Mouse (Mus musculus) midbrain, embryonic 10.5 days (tissue): ENCODE data around the gene Tmem11. TPM values are rescaled to one million over a fixed set of nuclear protein-coding genes. Genes with fewer than 3 reads are reported as not detected.
"Not testable (repeated sequence)": the region's sequence is repeated elsewhere in the genome, so short reads cannot be mapped to it uniquely, and the experiment has no call there.

Source experiments
- DNase-seq: peaks from one replicate; pipeline ENCODE4 v3.0.0-alpha.2; 2017; ENCODE audit warnings: low spot score
- H3K27ac ChIP-seq: fragments of 300-500 bp; sonication (generic); replicated peaks from 2 replicates; pipeline ENCODE4 v1.5.1; 2016; ENCODE audit warnings: mild to moderate bottlenecking
- H3K27me3 ChIP-seq: fragments of 300-500 bp; sonication (generic); 2 replicates; pipeline ENCODE4 v1.6.1; 2016; ENCODE audit warnings: low read depth, mild to moderate bottlenecking; ENCODE audit not compliant: poor library complexity, severe bottlenecking
- H3K36me3 ChIP-seq: fragments of 300-500 bp; sonication (generic); 2 replicates; pipeline ENCODE4 v1.6.1; 2016; ENCODE audit warnings: mild to moderate bottlenecking, moderate library complexity
- H3K4me1 ChIP-seq: fragments of 300-500 bp; sonication (generic); 2 replicates; pipeline ENCODE4 v1.6.1; 2016
- H3K4me3 ChIP-seq: fragments of 300-500 bp; sonication (generic); 2 replicates; pipeline ENCODE4 v1.5.1; 2016; ENCODE audit warnings: mild to moderate bottlenecking, moderate library complexity
- H3K9me3 ChIP-seq: fragments of 300-500 bp; sonication (generic); replicated peaks from 2 replicates; pipeline ENCODE4 v1.6.1; 2016; ENCODE audit warnings: mild to moderate bottlenecking
- WGBS: fragments of 180-500 bp; shearing (Covaris S2); methylation state at CpG from one replicate; pipeline ENCODE4 v1.1.7; 2016; 5-methylcytosine and 5-hydroxymethylcytosine counted together
- polyA plus RNA-seq: library from polyadenylated mRNA; unstranded; fragments of >200 nt; fragmentation: Nextera tagmentation; extraction: Ambion mirVana; gene quantifications from 2 replicates; pipeline ENCODE4 v1.2.1, GENCODE M21; 2016

Gene Tmem11
- polyA plus RNA-seq, 1 experiment from 2014 or later: 75.7 TPM

DNA sequence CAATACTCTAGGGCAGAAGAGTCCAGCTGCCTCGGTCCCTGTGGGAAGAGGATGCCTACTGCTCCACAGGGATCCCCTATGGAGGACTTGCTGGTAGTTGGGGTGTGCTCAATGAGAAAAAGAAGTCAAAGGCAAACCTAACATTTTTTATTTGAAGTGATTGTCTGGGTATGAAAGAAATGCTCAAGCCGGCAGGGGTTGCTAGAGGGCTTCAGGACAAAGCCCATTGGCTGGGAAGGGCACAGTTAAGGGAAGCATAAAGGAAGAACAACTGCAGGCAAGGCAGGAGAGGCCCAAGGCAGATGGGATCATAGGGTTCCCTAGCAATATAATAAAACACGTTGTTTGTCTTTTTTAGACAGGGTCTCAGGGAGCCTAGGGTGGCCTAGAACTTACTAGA lies 29.0 kb upstream of the Tmem11 start:
- peaks cover 17% of the 10 kb centered on the region for H3K4me1 ChIP-seq
- no peaks in the 10 kb centered on the region for H3K27me3 ChIP-seq
- no peak for DNase-seq
- H3K27ac ChIP-seq: no peak overlapping the region; the same call in 1 of the 2 replicates
- H3K9me3 ChIP-seq: no peaks in the 10 kb centered on the region
- H3K36me3 ChIP-seq: peaks cover 34% of the 10 kb centered on the region
- no peak overlapping the region for H3K4me3 ChIP-seq
- 71% methylated on average over 3 of the region's 3 CpGs for WGBS

DNA sequence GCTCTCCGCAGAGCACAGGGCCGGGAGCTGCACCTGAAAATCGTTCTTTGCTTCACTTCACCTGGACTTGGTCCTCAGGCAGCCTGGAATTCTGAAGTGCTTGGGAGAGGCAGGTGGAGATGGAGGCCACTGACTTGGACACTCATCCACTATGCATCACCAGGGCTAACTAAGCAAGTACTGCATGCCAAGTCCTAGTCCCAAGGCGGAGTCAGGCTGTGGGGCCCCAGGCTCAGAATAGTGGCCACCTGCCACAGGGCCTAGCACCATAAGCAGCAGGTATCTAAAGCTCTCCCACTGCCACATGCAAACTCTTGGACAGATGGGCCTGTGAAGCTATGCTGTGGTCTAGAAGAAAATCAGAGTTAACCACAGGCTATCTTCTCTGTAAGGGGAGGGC lies 27.4 kb upstream of the Tmem11 start:
- H3K36me3 ChIP-seq: peaks cover 34% of the 10 kb centered on the region
- 90% methylated on average over 4 of the region's 4 CpGs for WGBS
- H3K4me1 ChIP-seq: peaks cover under 1% of the 10 kb centered on the region
- no peak overlapping the region for H3K4me3 ChIP-seq
- DNase-seq: no peak
- H3K27ac ChIP-seq: no peak overlapping the region
- no peaks in the 10 kb centered on the region for H3K9me3 ChIP-seq
- H3K27me3 ChIP-seq: no peaks in the 10 kb centered on the region

DNA sequence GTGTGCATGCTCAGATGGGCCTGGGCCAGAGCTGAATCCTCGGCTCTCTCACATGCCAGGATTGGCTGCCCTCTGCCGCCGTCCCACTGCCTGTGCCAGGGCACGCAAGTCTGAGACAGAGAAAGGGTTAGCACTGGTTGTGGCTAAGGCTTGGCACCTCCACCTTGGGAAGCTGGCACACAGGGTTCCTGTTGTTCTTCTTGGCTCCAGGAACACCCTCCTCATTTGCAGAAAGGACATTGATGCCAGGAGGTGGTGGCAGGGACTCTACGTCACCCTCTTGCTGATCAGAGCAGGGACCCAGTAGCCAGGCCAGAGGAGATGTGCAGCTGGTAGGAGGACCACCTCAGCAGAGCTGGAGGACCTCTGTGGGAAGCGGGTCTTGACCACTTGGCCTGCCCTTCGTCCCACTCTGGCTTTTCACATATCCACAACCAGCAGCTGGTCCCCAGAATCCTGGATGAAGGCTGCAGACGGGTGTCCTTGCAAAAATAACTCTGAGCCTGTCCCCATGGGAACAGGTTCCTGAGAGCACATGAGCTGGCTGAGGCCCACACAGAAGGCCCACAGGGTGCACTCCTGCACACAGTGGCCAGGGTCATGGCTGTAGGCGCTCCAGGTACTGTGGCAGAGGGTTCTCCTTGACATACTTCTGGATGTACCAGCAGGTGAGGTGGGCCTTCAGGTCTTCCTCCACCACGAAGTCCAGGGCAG lies 26.5 kb upstream of the Tmem11 start:
- no peaks in the 10 kb centered on the region for H3K9me3 ChIP-seq
- no peaks in the 10 kb centered on the region for H3K27me3 ChIP-seq
- no peak for DNase-seq
- no peak overlapping the region for H3K27ac ChIP-seq
- H3K4me3 ChIP-seq: no peak overlapping the region
- H3K4me1 ChIP-seq: no peaks in the 10 kb centered on the region
- H3K36me3 ChIP-seq: peaks cover 34% of the 10 kb centered on the region
- WGBS: 88% methylated on average over 10 of the region's 10 CpGs

DNA sequence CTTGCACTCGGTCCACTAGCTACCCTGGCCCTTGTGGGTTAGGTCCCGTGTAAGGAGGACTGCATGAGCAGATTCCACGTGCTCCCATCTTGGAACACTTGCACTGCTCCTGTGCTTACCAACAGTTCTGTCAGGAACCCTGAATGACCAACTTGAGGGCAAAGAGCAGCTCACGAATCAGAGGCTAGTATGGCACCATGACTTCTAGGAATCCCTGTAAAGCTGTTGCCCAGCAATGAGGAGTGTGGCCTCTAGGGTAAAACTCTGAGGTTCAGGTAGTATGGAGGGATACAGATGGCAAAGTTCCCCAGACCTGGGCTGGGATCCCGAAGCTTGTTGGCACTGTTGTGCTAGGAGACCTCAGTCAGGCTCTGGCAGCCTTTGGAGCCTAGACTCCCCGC lies 24.6 kb upstream of the Tmem11 start:
- no peak for DNase-seq
- 88% methylated on average over 6 of the region's 6 CpGs for WGBS
- Histone ChIP-seq H3K4me1 (no peaks in the 10 kb centered on the region), H3K36me3 (peaks cover 34% of the 10 kb centered on the region), H3K9me3 (no peaks in the 10 kb centered on the region), H3K27me3 (no peaks in the 10 kb centered on the region), H3K27ac (no peak overlapping the region), H3K4me3 (no peak overlapping the region)

DNA sequence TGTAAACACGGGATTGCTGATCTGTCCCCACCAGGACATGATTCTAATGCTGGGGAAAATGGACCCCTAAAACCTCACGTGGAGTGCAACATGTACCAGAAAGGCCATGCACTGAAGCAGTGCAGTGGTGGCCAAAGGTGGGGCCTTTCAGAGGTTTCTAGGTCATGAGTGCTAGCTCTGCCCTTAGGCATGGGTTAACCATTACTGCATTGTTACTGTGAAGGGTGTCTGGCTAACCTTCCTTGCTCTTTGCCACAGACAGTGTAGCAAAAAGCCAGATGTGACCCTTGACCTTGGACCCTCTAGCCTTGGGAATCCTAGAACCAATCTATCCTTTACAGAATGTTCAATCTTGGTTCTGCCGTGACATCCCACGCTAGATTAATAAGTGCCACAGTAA lies 23.4 kb upstream of the Tmem11 start:
- no peaks in the 10 kb centered on the region for H3K27me3 ChIP-seq
- no peaks in the 10 kb centered on the region for H3K4me1 ChIP-seq
- H3K36me3 ChIP-seq: peaks cover 34% of the 10 kb centered on the region
- no peak for DNase-seq
- no peak overlapping the region for H3K27ac ChIP-seq
- 77% methylated on average over 4 of the region's 4 CpGs for WGBS
- no peaks in the 10 kb centered on the region for H3K9me3 ChIP-seq
- H3K4me3 ChIP-seq: no peak overlapping the region

DNA sequence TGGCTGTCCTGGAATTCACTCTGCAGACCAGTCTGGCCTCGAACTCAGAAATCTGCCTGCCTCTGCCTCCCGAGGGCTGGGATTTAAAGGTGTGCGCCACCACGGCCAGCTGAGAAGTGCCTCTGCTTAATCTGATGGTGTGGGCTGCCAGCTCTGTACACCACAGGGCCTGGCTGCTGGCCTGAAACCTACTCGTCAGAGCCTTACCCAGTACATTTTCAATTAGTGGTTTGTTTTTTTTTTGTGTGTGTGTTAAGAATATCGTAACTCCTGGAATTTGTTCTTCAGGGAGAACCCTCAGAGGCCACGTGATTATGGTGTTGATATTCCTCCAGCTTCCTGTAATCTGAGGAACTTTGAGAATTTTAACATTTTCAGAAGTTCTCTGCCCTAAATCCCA lies 22.9 kb upstream of the Tmem11 start:
- no peaks in the 10 kb centered on the region for H3K27me3 ChIP-seq
- no peak overlapping the region for H3K27ac ChIP-seq
- H3K4me1 ChIP-seq: no peaks in the 10 kb centered on the region
- H3K9me3 ChIP-seq: no peaks in the 10 kb centered on the region
- 87% methylated on average over 7 of the region's 7 CpGs for WGBS
- H3K36me3 ChIP-seq: peaks cover 34% of the 10 kb centered on the region
- DNase-seq: no peak
- H3K4me3 ChIP-seq: no peak overlapping the region

DNA sequence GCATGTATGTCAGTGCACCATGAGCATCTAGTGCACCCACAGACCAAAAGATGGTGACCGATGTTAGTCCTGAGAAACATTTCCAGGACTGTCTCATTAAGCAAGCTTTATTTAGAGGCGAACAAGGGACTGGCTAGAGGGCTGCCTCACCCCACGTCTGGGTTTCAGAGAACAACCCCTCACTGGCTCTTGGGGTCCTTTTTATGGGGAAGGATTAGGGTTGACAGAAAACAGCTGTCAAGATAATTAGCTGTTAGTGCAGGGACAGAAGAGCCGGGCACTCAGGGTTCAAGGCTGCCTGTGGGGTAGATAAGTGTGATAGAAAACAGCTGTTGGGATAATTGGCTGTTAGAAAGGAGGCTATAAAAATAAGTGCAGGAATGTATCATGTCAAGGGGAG lies 16.8 kb upstream of the Tmem11 start:
- no peak for DNase-seq

DNA sequence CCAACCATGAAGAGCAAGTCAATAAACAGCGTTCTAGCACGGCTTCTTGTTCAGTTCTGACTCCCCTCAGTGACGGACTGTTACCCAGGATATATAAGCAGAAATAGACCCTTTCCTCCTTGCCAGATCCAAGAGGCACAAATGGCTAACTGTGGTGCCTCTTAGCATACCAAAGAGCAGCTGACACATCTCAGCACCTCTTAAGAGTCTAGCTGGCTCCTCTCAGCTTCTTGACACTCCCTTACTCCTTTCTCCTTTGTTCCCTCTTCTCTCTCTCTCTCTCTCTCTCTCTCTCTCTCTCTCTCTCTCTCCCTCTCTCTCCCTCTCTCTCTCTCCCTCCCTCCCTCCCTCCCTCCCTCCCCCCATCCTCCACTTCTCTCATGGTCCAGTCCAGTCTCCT lies 11.7 kb upstream of the Tmem11 start:
- 56% methylated on average over 3 of the region's 3 CpGs for WGBS

More for the DNA sequence above, 16.8 kb upstream of the Tmem11 start:
- WGBS: 48% methylated on average over 4 of the region's 4 CpGs
- Histone ChIP-seq H3K9me3 (no peaks in the 10 kb centered on the region), H3K27ac (no peak overlapping the region), H3K4me1 (peaks cover 4% of the 10 kb centered on the region; the same call in 1 of the 2 replicates), H3K4me3 (no peak overlapping the region), H3K27me3 (no peaks in the 10 kb centered on the region), H3K36me3 (no peaks in the 10 kb centered on the region)

DNA sequence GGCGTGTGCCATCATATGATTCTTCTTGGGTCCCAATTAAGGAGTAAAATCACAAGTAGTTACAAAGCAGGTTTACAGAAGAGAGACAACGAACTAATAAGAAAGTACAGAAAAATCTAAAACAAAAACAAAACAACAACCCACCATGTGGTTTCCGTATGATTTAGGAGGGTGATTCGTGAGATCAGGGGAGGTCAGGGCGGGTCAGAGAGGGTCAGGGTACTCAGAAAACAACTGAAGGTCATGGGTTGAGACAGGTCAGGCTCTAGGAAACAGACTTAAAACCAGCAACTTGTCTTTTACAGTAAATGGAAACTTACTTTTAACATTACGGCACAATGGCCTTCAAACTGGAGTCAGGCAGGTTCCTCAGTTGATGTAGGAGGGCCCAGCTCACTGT lies 11.2 kb upstream of the Tmem11 start:
- H3K4me3 ChIP-seq: no peak overlapping the region
- WGBS: 71% methylated on average over 6 of the region's 6 CpGs

More for the DNA sequence above, 11.7 kb upstream of the Tmem11 start:
- Histone ChIP-seq H3K9me3 (no peaks in the 10 kb centered on the region), H3K36me3 (no peaks in the 10 kb centered on the region), H3K27me3 (no peaks in the 10 kb centered on the region), H3K27ac (no peak overlapping the region), H3K4me3 (no peak overlapping the region), H3K4me1 (peaks cover 1% of the 10 kb centered on the region; the same call in 1 of the 2 replicates)
- DNase-seq: no peak

DNA sequence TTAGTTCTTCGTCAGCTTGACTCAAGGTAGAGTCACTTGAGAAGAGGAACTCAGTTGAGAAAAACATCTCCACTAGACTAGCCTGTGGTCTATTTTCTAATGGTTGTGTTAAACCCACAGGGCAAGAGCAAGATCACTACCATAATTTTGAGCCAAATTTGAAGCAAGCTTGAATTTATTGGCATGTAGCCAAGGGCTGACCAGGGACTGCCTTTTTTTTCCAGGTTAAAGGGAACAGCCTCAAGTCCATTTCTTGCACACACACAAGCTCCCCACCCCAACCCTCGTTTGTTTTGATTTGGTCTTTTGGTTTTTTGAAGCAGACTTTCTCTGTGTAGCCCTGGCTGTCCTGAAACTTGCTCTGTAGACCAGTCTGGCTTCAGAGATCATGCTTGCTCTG lies 10.8 kb upstream of the Tmem11 start:
- no peaks in the 10 kb centered on the region for H3K9me3 ChIP-seq
- no peaks in the 10 kb centered on the region for H3K27me3 ChIP-seq
- H3K4me1 ChIP-seq: no peaks in the 10 kb centered on the region
- H3K36me3 ChIP-seq: no peaks in the 10 kb centered on the region
- H3K4me3 ChIP-seq: no peak overlapping the region
- DNase-seq: no peak
- no peak overlapping the region for H3K27ac ChIP-seq
- 82% methylated on average over 2 of the region's 2 CpGs for WGBS

More for the DNA sequence above, 11.2 kb upstream of the Tmem11 start:
- DNase-seq: no peak
- H3K27me3 ChIP-seq: no peaks in the 10 kb centered on the region
- no peaks in the 10 kb centered on the region for H3K36me3 ChIP-seq
- H3K9me3 ChIP-seq: no peaks in the 10 kb centered on the region
- no peak overlapping the region for H3K27ac ChIP-seq
- no peaks in the 10 kb centered on the region for H3K4me1 ChIP-seq

DNA sequence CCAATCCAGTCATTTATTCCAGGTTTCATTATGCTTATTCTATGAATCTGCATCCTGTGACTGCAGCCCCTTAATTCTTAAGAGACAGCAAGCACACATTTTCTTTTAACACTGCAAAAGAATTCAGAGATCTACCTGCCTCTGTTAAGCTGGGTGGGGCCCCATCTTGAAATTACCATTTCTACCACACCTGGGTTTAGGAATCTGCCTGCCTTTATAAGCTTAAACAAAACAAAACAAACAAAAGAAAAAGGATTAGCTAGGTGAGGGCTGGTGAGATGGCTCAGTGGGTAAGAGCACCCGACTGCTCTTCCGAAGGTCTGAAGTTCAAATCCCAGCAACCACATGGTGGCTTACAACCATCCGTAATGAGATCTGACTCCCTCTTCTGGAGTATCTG lies 7.9 kb upstream of the Tmem11 start:
- WGBS: 88% methylated on average over 3 of the region's 3 CpGs
- H3K36me3 ChIP-seq, H3K27me3 ChIP-seq, H3K9me3 ChIP-seq, H3K27ac ChIP-seq, H3K4me3 ChIP-seq, H3K4me1 ChIP-seq, DNase-seq: not testable (repeated sequence)

DNA sequence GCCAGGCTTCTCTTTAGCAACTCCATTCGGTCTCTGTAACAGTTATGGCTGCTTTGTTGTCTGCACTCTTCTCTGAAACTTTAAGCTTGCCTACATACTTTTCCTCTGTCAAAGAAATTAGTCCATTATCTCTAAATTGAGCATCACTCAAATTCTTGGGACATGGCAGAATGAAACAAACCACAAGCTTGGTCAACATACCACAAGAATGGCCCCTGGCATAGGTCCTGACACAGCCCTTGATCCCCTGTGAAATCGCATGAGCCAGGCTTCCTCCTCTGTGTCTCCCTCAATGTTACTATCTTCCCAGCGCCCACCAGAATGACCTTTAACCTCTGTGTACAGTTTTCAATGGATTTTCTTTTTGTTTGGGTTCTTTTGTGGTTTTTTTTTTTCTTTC lies 3.3 kb upstream of the Tmem11 start:
- Histone ChIP-seq H3K27me3 (no peaks in the 10 kb centered on the region), H3K36me3 (no peaks in the 10 kb centered on the region), H3K9me3 (no peaks in the 10 kb centered on the region), H3K4me1 (peaks cover 15% of the 10 kb centered on the region), H3K4me3 (no peak overlapping the region), H3K27ac (no peak overlapping the region)
- DNase-seq: no peak
- WGBS: 86% methylated on average over 3 of the region's 3 CpGs

DNA sequence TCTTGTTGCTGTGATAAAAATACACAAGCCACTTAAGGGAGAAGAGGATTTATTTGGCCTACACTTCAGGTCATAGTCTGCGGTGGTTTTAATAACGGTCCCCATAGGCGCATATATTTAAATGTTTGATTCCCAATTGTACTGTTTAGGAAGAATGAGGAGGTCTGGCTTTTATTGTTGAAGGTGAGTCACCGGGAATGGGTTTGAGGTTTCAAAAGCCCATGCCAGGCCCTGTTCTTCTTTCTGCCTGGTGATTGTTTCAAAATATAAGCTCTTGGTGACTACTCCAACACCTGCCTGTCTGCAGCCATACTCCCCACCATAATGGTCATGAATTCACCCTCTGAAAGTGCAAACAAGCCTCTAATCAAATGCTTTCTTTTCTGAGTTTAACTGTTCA lies 1.5 kb upstream of the Tmem11 start:
- Histone ChIP-seq H3K9me3 (no peaks in the 10 kb centered on the region), H3K27me3 (no peaks in the 10 kb centered on the region), H3K36me3 (peaks cover 3% of the 10 kb centered on the region; the same call in 1 of the 2 replicates), H3K4me3 (no peak overlapping the region), H3K27ac (no peak overlapping the region), H3K4me1 (peaks cover 28% of the 10 kb centered on the region)
- WGBS: 92% methylated on average over 4 of the region's 4 CpGs
- no peak for DNase-seq
